Mouse (Mus musculus): ENCODE measurements at regions not wholly inside any gene's neighbourhood (a gene's known extent, or its start where the extent isn't known, plus 50 kb on each side); places are given as distances from the start of the nearest gene placed in this dataset.

GRCm38 (mm10) chr8:116248398-116248797 lies 256.4 kb upstream of the Dynlrb2 start:
- no peak for TF ChIP-seq CTCF (IDR thresholded peaks at IDR 0.05; ENCODE audit: low read depth)
- no peak for TF ChIP-seq EP300 (IDR thresholded peaks at IDR 0.05; ENCODE audit: low read depth)
